ENCODE assay signal across 11 mouse cellular contexts in the genomic region with DNA sequence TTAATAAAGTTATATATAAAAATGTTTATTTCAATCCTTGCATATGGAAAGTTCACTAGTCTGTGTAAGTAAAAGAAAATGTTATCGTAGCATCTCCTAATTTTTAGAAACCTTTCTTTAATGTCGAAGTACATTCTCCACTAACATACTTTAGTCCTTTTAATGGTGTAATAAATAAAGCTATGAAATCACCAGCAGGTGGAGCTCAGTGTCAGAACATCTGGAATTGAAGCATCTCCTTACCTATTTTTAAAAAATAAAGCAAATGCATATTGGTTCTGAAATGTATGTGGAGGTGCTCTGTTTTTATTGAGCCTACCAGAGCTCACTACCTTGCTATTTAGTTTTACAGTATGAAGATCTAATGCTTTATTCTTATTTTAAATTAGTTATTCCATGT.
DNase-seq lines count a peak whose midpoint lies in the region; ATAC-seq and TF ChIP-seq lines count a peak whose summit lies in the region.
"Had no signal": no experiment of that assay in that cellular context is flagged by ENCODE, and none has a peak within 500 bp of the region (broad histone marks: within the 10 kb centered on the region; RNA-seq: fewer than 3 reads in every experiment).

No protein-coding gene starts in this region.

- TF ChIP-seq POLR2A in heart, adult 2 months (IDR thresholded peaks at IDR 0.05; ENCODE audit: insufficient read depth, low read depth, low read length): no peak
- no peak for TF ChIP-seq POLR2A in lung, adult 2 months (IDR thresholded peaks at IDR 0.05; ENCODE audit: borderline replicate concordance, extremely low read depth, low read depth, low read length)

- H3K4me1 ChIP-seq in heart, adult 2 months (ENCODE audit: control insufficient read depth, insufficient read depth, low read length): no peaks in the 10 kb centered on the region
- H3K4me1 ChIP-seq in lung, embryonic 14.5 days (ENCODE audit: insufficient read depth): no peaks in the 10 kb centered on the region
- H3K4me1 ChIP-seq in lung, adult 2 months (ENCODE audit: control insufficient read depth, insufficient read depth, low read length): no peaks in the 10 kb centered on the region
- H3K4me1 ChIP-seq in hindbrain, embryonic 10.5 days (replicated peaks): no peaks in the 10 kb centered on the region

- H3K36me3 ChIP-seq in heart, adult 2 months (ENCODE audit: control insufficient read depth, insufficient read depth, low read length): no peaks in the 10 kb centered on the region
- H3K36me3 ChIP-seq in lung, embryonic 14.5 days (ENCODE audit: insufficient read depth): no peaks in the 10 kb centered on the region
- no peaks in the 10 kb centered on the region for H3K36me3 ChIP-seq in hindbrain, embryonic 10.5 days

- WGBS in heart, adult 2 months: 78% methylated on average over 2 of the region's 2 CpGs
- 80% methylated on average over 2 of the region's 2 CpGs for WGBS in lung, embryonic 14.5 days
- 83% methylated on average over 2 of the region's 2 CpGs for WGBS in lung, adult 2 months
- WGBS in hindbrain, embryonic 10.5 days: 92% methylated on average over 2 of the region's 2 CpGs

- no peak overlapping the region for H3K4me2 ChIP-seq in lung, embryonic 14.5 days

- DNase-seq in heart, adult 2 months: no peak
- no peak for DNase-seq in heart, postnatal 25 days (ENCODE audit: low spot score)
- peak; percentile 69 for DNase-seq in lung, embryonic 14.5 days
- no peak for DNase-seq in lung, adult 2 months
- DNase-seq in Muller cell, postnatal 12 days (ENCODE audit: inconsistent ontology term): peak; percentile 4
- DNase-seq in lung, postnatal 36 days: peak; percentile 46
- no peak for DNase-seq in cerebellum, adult 11 months
- DNase-seq in hindbrain, embryonic 10.5 days (ENCODE audit: low spot score): no peak
- DNase-seq: adrenal gland, adult 8-10 months; cerebellum, adult 9-11 months; heart, postnatal 4 days had no signal

- no peaks in the 10 kb centered on the region for H3K79me2 ChIP-seq in heart, adult 2 months (replicated peaks; ENCODE audit: control insufficient read depth, insufficient read depth, low read length)

- intact Hi-C loops in heart, adult 2 months (cut with DNase I): loop anchor here (1.0 kb wide), 1 partner anchor 424 kb away; no protein-coding TSS in a partner anchor
- intact Hi-C loops in heart, postnatal 25 days (cut with DNase I): loop anchor here (2.0 kb wide), 1 partner anchor 425 kb away; no protein-coding TSS in a partner anchor

- no peak for TF ChIP-seq EP300 in heart, adult 2 months (IDR thresholded peaks at IDR 0.05; ENCODE audit: insufficient read depth, low read depth, low read length)

- H3K9ac ChIP-seq in heart, adult 2 months (ENCODE audit: low read depth, low read length): no peak overlapping the region
- no peak overlapping the region for H3K9ac ChIP-seq in lung, embryonic 14.5 days

- no peak overlapping the region for H3K27ac ChIP-seq in heart, adult 2 months
- no peak overlapping the region for H3K27ac ChIP-seq in lung, embryonic 14.5 days (ENCODE audit: low read depth)
- H3K27ac ChIP-seq in hindbrain, embryonic 10.5 days: no peak overlapping the region

- TF ChIP-seq CTCF in heart, adult 2 months (IDR thresholded peaks at IDR 0.05): peak; percentile 76
- peak; percentile 52 for TF ChIP-seq CTCF in lung, embryonic 14.5 days (IDR thresholded peaks at IDR 0.05; ENCODE audit: low read depth)
- no peak for TF ChIP-seq CTCF in lung, adult 2 months (IDR thresholded peaks at IDR 0.05; ENCODE audit: insufficient read depth, low read length)

- H3K27me3 ChIP-seq in heart, adult 2 months (ENCODE audit: control insufficient read depth, insufficient read depth, low read length): no peaks in the 10 kb centered on the region
- H3K27me3 ChIP-seq in lung, embryonic 14.5 days (ENCODE audit: insufficient read depth, low read length): no peaks in the 10 kb centered on the region
- no peaks in the 10 kb centered on the region for H3K27me3 ChIP-seq in hindbrain, embryonic 10.5 days (ENCODE audit: insufficient read depth, poor library complexity, severe bottlenecking)

- no peaks in the 10 kb centered on the region for H3K9me3 ChIP-seq in lung, embryonic 14.5 days (ENCODE audit: low read depth, low read length)
- H3K9me3 ChIP-seq in hindbrain, embryonic 10.5 days: no peaks in the 10 kb centered on the region

- no peak for ATAC-seq in lung, embryonic 14.5 days (ENCODE audit: insufficient read depth)

- H3K4me3 ChIP-seq in heart, adult 2 months: no peak overlapping the region
- H3K4me3 ChIP-seq in lung, embryonic 14.5 days (ENCODE audit: low read depth, low read length): no peak overlapping the region
- no peak overlapping the region for H3K4me3 ChIP-seq in lung, adult 2 months (replicated peaks; ENCODE audit: extremely low read depth, low read depth, low read length)
- H3K4me3 ChIP-seq in hindbrain, embryonic 10.5 days: no peak overlapping the region

Comparison
In these comparisons a context has a peak if more than half of its experiments do, and no peak if none do; other contexts are left out.
1. DNase-seq: peak in lung, embryonic 14.5 days (single experiment), Muller cell, postnatal 12 days (single experiment) and lung, postnatal 36 days (single experiment); none in heart, adult 2 months (0 of 2), heart, postnatal 25 days (single experiment), lung, adult 2 months (single experiment), cerebellum, adult 11 months (single experiment) and hindbrain, embryonic 10.5 days (single experiment).